Mouse (Mus musculus) cerebellum, adult 2 months (tissue): Measurements from ENCODE around the gene Fbxo41. TPM values are rescaled to one million over a fixed set of nuclear protein-coding genes. Genes with fewer than 3 reads are reported as not detected.

Experiments
- DNase-seq, 2 experiments: peaks; one replicate each; pipeline ENCODE4 v3.0.0; 2021
- H3K27ac ChIP-seq: fragments of 200-500 bp; 2 replicates; pipeline ENCODE4 v1.5.1; 2012; ENCODE audit warnings: low read length, control low read depth, inconsistent platforms; ENCODE audit not compliant: insufficient read depth
- H3K27me3 ChIP-seq: fragments of 200-500 bp; 2 replicates; pipeline ENCODE4 v1.6.1; 2012; ENCODE audit warnings: inconsistent platforms, mild to moderate bottlenecking, low read length, moderate library complexity; ENCODE audit not compliant: control insufficient read depth, insufficient read depth
- H3K4me1 ChIP-seq: fragments of 200-500 bp; 2 replicates; pipeline ENCODE4 v1.6.1; 2011; ENCODE audit warnings: low read length; ENCODE audit not compliant: control insufficient read depth, insufficient read depth
- H3K4me3 ChIP-seq: fragments of 200-500 bp; replicated peaks from 2 replicates; pipeline ENCODE3; 2011; ENCODE audit warnings: mild to moderate bottlenecking, low read depth, low read length, control low read depth; ENCODE audit not compliant: insufficient read depth
- CTCF ChIP-seq: fragments of 200-500 bp; IDR thresholded peaks from 2 replicates; pipeline ENCODE4 v1.5.1; 2011; ENCODE audit warnings: low read depth, mild to moderate bottlenecking, control low read depth, low read length, moderate library complexity, borderline replicate concordance; ENCODE audit not compliant: insufficient read depth
- POLR2A ChIP-seq: fragments of 200-500 bp; IDR thresholded peaks from 2 replicates; pipeline ENCODE4 v1.6.1; 2011; ENCODE audit warnings: low read length, control low read depth, borderline replicate concordance; ENCODE audit not compliant: insufficient read depth
- WGBS: fragments of 180-500 bp; shearing (Covaris S2); methylation state at CpG from one replicate; pipeline ENCODE4 v1.1.7; 2018; 5-methylcytosine and 5-hydroxymethylcytosine counted together
- polyA plus RNA-seq: library from polyadenylated mRNA; depleted of rRNA; stranded (reverse); fragments of >200 nt; gene quantifications from 2 replicates; pipeline ENCODE4 v1.2.3, GENCODE M21; 2012; rRNA removed

Gene Fbxo41
- 32.9 and 33.8 TPM in 2 replicates for polyA plus RNA-seq

GRCm38 (mm10) chr6:85502911-85503250 lies at the start of gene Fbxo41:
Gene Fbxo41 (minus strand): TSS chr6:85502994.
- DNase-seq: peak; percentile 79
- peak within 1 kb of the TSS; percentile 61 for H3K27ac ChIP-seq
- H3K4me3 ChIP-seq: peak within 1 kb of the TSS; percentile 90
- H3K27me3 ChIP-seq: no peaks in the 10 kb centered on the region
- peaks cover 13% of the 10 kb centered on the region; the same call in 1 of the 2 replicates for H3K4me1 ChIP-seq
- under 1% methylated on average over 17 of the region's 22 CpGs for WGBS
- TF ChIP-seq POLR2A (peak; percentile 26; the same call in 1 of the 2 replicates), CTCF (no peak)

DNA sequence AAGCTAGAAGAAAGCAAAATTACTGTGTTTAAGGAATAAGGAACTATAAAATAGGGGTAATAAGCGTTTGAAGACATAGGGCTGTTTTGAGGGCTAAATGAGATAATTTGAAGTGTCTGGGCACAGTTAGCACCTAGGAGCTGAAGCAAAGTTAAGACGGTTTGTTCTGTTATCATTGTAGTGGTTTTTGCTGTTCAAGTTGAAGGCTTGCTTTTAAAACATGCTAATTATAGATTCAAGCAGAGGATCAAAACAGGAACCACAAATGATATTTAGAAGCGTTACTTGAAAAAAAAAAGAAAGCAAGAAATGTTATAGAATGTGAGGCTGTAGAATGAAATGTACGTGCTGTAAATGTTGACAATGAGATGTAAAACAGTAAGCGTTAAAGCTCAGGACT lies 44.8 kb upstream of the Fbxo41 start:
- 95% methylated on average over 5 of the region's 5 CpGs for WGBS

DNA sequence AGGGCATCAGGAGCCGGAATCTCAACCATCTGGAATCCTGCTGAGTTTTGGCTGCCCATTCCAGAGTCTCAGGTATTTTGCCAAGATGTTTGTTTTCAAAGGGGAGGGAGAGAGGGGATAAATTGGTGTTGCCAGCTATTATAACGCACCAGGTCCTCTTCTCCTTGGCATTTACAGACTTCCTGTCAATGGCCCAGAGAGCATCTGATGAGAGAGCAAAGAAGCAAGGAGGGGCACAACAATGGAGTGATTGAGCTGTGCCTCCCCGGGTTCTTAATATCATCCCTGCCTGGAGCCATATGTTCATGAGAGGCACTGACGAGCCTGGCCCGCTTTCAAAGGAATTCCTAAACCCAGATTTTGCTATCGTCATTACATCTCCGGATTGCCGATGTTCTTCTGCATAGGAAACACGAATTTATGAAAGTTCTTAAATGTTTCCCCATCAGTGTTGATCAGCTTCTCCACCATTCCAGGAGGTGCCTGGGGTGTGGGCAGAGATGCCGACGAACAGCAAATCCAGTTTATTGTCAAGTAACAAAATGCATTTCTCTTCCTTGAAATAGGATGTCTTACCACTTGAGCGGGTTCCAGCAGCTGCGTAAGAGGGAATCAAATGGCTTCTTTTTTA lies 41.6 kb upstream of the Fbxo41 start:
- TF ChIP-seq CTCF (no peak), POLR2A (no peak)
- DNase-seq: peak; percentile 91 to 94
- WGBS: 5% methylated on average over 13 of the region's 13 CpGs
- peak overlapping the region; percentile 88 for H3K27ac ChIP-seq
- H3K4me3 ChIP-seq: peak overlapping the region; percentile 53
- H3K27me3 ChIP-seq: no peaks in the 10 kb centered on the region
- peaks cover 15% of the 10 kb centered on the region; the same call in 1 of the 2 replicates for H3K4me1 ChIP-seq

More for the DNA sequence above, 44.8 kb upstream of the Fbxo41 start:
- TF ChIP-seq CTCF (no peak), POLR2A (no peak)
- Histone ChIP-seq H3K4me1 (peaks cover 8% of the 10 kb centered on the region; the same call in 1 of the 2 replicates), H3K4me3 (no peak overlapping the region), H3K27me3 (no peaks in the 10 kb centered on the region), H3K27ac (no peak overlapping the region)
- no peak for DNase-seq

DNA sequence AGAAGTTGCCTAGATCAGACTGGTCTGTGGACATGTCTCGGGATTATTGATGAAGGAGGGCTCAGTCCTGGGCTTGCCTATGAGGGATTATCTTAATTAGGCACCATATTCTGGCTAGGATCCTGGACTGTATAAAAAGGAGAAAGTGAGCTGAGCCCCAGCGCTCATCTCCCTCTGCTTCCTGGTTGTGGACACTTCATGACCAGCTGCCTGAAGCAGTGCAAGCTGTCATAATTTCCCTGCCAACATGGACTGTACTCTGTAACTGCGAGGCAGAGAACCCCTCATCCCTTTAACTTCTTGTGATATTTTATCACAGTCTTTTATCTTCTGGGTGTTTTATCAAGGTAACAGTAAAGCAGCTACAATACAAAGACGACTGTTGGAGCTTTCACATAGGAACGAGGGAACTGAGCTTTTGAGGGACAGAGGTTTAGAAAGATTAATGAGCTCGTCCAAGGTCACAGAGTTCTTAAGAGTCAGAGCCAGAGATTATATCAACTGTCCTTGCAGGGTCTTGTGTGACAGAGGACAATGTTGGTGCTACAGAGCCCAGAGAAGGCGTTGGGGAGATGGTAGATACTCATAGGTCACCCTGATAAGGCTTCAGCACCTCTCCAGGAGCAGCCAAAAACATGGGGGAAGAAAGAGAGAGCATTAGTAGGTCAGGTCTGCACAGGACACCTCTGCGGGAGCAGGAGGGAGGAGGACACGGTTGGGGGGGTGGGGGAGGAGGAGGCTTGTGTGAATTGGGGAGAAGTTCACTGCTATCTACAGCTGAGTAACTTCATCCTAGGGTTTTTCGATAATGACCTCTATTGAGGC lies 40.8 kb upstream of the Fbxo41 start:
- no peak overlapping the region for H3K4me3 ChIP-seq
- no peaks in the 10 kb centered on the region for H3K27me3 ChIP-seq
- no peak for TF ChIP-seq CTCF
- no peak for TF ChIP-seq POLR2A
- DNase-seq: peak; percentile 74 to 80
- WGBS: 15% methylated on average over 10 of the region's 10 CpGs
- H3K4me1 ChIP-seq: peaks cover 15% of the 10 kb centered on the region; the same call in 1 of the 2 replicates
- H3K27ac ChIP-seq: peak overlapping the region; percentile 88

GRCm38 (mm10) chr6:85522825-85523224 lies 20.0 kb upstream of the Fbxo41 start:
- TF ChIP-seq CTCF (no peak), POLR2A (no peak)
- WGBS: 9% methylated on average over 2 of the region's 2 CpGs
- H3K27ac ChIP-seq: peak overlapping the region; percentile 70
- no peak overlapping the region for H3K4me3 ChIP-seq
- peak; percentile 61 to 77 for DNase-seq
- H3K27me3 ChIP-seq: no peaks in the 10 kb centered on the region
- peaks cover 29% of the 10 kb centered on the region for H3K4me1 ChIP-seq

GRCm38 (mm10) chr6:85522026-85522425 lies 19.2 kb upstream of the Fbxo41 start:
- Histone ChIP-seq H3K27me3 (no peaks in the 10 kb centered on the region), H3K27ac (no peak overlapping the region), H3K4me1 (peaks cover 33% of the 10 kb centered on the region), H3K4me3 (no peak overlapping the region)
- 94% methylated on average over 5 of the region's 5 CpGs for WGBS
- no peak for DNase-seq
- TF ChIP-seq CTCF (no peak), POLR2A (no peak)

DNA sequence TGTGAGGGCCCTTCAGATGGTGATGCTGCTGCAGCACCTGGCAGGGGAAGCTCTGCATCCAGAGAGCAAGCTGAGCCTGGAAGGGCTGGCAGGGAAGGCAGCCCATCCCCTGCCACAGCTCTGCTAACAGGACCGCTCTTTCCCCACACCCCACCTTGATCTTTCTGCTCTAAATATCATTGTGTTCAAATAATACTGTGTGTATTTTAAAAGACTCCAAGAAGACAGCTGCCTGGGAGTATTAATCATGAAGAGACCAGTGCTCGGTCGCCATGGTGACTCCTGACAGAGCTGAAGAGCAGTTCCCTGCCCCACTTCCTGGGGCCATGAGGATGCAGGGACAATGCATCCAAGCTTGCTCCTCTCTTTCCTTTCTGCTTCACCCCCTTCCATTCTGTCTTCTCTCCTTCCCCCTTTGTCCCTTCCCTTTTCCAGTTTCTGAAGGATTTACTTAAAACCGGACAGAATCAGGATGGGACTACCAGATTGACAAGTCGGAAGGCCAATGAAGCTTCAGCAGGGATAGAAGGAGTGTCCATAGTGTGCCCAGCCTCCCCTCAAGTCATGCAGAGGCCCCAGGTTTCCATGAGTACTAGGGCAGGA lies 15.4 kb upstream of the Fbxo41 start:
- no peak for TF ChIP-seq POLR2A
- no peak for TF ChIP-seq CTCF
- peak in 1 of 2 experiments; percentile 40 for DNase-seq
- Histone ChIP-seq H3K27ac (peak overlapping the region; percentile 13; the same call in 1 of the 2 replicates), H3K27me3 (no peaks in the 10 kb centered on the region), H3K4me3 (no peak overlapping the region), H3K4me1 (peaks cover 45% of the 10 kb centered on the region)
- 42% methylated on average over 5 of the region's 5 CpGs for WGBS

- TF ChIP-seq POLR2A (no peak), CTCF (no peak)
These were observed 13.1 kb upstream of the Fbxo41 start for GRCm38 (mm10) chr6:85515941-85516340.

More at GRCm38 (mm10) chr6:85515941-85516340, 13.1 kb upstream of the Fbxo41 start:
- no peak overlapping the region for H3K4me3 ChIP-seq
- 7% methylated on average over 4 of the region's 4 CpGs for WGBS
- peak; percentile 98 to 99 for DNase-seq
- H3K27me3 ChIP-seq: no peaks in the 10 kb centered on the region
- H3K4me1 ChIP-seq: peaks cover 35% of the 10 kb centered on the region
- peak overlapping the region; percentile 68 for H3K27ac ChIP-seq
